Mouse (Mus musculus) small intestine, adult 2 months (tissue): ENCODE results near the gene Usf2.
"Not testable (repeated sequence)": the region's sequence is repeated elsewhere in the genome, so short reads cannot be mapped to it uniquely, and the experiment has no call there.

ENCODE experiments used
- CTCF ChIP-seq: fragments of 200-500 bp; IDR thresholded peaks from 2 replicates; pipeline ENCODE4 v1.5.1; 2012; ENCODE audit warnings: low read depth, mild to moderate bottlenecking, control low read depth, inconsistent platforms, low read length, moderate library complexity, mixed read lengths; ENCODE audit not compliant: insufficient replicate concordance, insufficient read length; ENCODE audit errors: extremely low read depth
- POLR2A ChIP-seq: fragments of 200-500 bp; IDR thresholded peaks from 2 replicates; pipeline ENCODE4 v1.6.1; 2012; ENCODE audit warnings: low read depth, mild to moderate bottlenecking, control low read depth, inconsistent platforms, low read length, moderate library complexity

- not testable (repeated sequence) for TF ChIP-seq CTCF, POLR2A
Observed at GRCm38 (mm10) chr7:30949902-30950301, 6.7 kb downstream of the Usf2 start.
